Mouse (Mus musculus): ENCODE data around the gene Vsir.

Vsir gene

DNA sequence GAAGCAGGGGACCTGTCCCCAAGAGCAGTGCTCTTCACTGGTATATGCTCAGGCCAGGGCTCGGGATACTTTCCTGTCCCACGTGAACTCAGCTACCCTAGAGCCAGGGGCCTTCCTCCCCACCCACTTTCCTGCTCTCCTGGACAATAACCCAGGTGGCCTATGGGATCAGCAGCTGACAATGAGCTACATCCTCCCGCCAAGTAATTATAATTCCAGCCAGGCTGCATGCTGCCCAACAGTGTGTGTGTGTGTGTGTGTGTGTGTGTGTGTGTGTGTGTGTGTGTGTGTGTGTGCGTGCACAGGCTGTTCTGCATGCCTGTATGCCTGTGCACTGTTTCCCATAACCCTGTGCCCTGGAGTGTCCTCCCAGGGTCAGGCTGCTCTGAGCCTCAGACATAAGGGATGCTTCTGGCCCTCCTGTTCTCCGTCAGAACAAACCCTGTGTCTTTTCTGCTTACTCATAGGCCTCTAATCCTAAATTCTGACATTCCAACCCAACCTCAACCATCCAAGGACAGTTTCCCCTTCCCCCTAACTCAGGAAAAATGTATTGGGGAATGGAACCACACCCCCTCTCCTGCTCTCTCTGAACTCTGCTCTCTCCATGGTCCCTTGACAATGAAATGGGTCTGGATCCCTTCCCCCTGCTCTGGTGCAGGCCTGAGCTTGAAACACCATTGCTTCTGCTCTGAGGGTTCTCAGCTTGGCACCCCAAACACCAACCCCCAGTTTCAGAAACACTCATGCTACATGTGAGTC is 6.8 kb downstream of the Vsir start:
- no peak for DNase-seq (ENCODE audit: low read depth, low spot score)

DNA sequence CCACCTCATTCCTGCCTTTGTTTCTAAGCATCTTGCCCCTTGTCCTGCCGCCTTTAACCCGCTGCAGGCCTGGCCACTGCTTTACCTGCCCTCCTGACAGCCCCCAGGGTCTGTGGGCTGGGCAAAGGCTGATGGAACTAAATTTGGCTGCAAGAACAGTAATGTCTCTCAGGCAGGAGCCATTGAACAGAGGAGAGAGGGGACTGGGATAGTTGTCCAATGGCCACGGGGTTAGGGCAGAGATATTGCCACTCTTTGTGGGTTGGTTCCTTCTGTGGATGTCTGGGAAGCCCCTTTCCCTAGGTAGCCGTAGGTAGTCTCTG is 7.3 kb downstream of the Vsir start:
- DNase-seq (ENCODE audit: low read depth, low spot score), result no peak

- no peak for DNase-seq (ENCODE audit: low read depth, low spot score)
Measured at GRCm38 (mm10) chr10:60354881-60355677, 8.4 kb downstream of the Vsir start.

DNA sequence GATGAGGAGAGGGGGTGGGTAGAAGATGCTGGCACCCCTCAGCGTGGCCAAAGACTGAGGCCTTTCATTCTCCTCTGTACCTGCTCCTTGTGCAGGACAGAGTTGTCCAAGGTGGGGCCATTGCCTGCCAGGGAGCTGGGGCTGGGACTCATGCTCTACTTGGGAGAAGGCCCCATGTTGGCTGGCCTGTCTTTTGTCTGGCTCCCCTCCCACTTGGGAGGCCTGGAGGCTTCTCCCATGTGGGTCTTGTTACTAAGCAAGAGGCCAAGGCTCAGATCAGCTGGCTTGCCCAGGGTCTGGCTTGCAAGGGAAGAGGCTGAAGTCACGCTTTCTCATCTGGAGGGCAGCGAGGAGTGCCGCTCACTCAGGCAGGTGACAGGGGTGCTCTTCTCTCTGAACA is 10.8 kb downstream of the Vsir start:
- DNase-seq (ENCODE audit: low read depth, low spot score), result no peak

- no peak for DNase-seq (ENCODE audit: low read depth, low spot score)
Measured at GRCm38 (mm10) chr10:60357901-60358300, 11.2 kb downstream of the Vsir start.

DNA sequence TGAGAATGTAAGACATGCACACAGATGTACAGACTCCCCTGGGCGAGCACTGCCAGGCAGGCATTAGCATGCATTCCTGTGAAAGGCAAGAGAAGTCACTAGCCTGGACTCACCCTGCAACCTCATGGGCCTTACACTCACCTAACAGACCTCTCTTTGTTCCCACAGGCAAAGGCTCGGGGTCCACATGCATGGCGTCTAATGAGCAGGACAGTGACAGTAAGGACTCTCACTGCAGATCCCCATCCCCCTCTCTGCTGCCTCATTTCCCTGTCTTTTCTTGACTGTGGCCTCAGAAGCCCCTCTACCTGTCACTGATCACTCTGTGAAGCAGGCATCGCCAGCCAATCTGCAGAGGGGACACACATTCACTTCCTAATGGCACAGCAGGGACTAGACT is 12.1 kb downstream of the Vsir start:
- DNase-seq (ENCODE audit: low read depth, low spot score), result no peak

DNA sequence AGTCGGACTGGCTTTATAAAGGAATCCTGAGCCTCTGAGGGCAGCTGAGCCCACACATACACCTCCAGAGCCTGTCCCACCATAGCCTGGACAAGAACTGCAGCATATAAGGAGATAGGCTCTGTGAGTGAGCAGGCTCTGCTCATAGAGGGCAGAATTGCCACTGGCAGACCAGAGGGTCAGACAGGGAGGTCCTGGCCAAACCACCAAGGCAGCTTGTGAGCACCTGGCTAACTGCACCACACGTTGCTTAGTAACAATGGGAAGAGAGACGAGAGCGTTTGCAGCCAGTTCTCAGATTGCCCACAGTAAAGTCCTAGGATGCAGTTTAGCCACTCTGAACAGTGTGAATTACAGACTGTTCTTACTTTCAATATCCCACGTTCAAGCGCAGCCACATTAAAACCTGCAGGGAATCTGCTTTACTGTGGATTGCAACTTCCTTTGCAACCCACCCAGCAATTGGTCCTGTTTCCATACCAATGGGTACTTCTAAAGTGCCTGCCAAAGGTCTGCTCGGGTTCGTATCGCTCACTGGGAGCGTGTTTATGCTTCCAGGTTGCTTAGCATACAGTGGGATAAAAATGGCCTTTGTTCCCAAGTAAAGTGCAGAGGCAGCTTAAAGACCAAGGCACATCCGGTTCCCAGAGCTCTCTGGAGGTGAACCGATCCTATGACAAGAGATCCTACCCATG is 15.1 kb downstream of the Vsir start:
- DNase-seq (ENCODE audit: low read depth, low spot score), result no peak

DNA sequence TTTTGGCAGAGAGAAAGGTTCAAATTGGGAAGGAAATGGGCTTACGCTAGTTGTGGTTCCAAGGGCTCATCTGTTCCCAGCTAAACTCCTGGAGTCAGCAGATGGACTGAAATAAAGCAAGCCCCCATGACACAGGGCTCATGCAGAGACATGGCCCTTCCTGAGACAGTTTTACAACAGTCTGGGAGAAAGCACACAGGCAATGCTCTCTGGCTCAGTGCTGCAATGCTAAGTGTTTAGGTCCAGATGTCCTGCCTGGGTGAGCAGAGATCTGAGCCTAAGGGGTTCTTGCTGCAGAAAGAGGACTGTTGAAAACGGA is 15.6 kb downstream of the Vsir start:
- DNase-seq (ENCODE audit: low read depth, low spot score), result no peak

DNA sequence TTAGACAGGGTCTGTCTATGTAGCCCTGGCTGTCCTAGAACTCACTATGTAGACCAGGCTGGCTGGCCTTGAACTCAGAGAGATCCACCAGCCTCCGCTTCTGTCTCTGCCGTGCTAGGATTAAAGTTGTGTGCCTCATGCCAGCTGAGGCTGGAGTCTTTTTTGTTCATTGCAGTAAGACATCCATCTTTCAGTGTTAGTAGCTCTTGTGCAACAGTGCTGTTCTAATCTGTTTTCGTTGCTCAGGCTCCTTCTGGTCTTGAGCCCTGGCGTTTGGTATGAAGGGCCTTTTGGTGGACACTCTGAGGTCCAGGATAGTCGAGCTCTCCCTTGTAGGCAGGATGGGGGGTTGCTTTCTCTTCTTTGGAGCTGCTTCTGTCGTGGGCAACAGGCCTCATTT is 16.8 kb downstream of the Vsir start:
- no peak for DNase-seq (ENCODE audit: low read depth, low spot score)

GRCm38 (mm10) chr10:60367145-60367544 is 20.5 kb downstream of the Vsir start:
- DNase-seq (ENCODE audit: low read depth, low spot score), result no peak

- DNase-seq (ENCODE audit: low read depth, low spot score), result no peak
Measured at GRCm38 (mm10) chr10:60367904-60368303, 21.3 kb downstream of the Vsir start.

DNA sequence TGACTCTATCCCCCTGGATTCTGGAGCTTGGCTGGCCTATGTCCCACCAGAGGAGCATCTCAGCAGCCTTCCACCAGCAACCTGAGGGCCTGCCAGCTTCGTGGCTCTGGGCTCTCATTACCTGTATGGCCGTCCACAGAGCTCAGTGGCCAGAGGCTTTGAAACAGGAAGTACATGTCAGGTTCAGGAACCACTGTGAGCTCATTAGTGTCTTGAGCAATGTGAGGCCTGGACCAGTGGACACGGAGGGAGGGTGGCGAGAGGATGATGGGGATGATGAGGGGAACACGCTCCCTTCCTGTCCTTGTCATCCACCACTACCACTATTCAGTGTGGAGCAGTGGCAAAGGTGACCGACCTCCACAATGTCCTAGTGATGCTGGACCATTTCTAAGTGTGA is 22.8 kb downstream of the Vsir start:
- DNase-seq (ENCODE audit: low read depth, low spot score), result no peak

DNA sequence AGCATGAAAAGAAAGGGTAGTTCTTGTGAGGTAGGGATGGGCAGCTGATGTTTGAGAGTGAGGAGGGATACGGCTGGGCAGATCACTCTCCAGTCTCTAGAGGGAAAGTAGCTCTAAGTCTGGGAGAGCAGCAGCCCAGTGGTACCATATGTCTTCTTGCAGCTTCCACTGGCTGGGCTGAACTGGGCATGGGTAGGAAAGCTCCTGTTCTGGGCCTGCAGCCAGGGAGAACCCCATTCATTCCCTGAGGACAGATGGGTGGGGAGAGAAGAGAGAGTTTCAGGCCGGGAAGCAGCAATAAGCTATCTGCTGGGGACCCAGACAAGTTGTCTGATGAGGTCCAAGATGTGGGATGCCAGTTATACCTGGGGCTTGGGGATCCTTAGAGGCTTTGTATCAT is 23.4 kb downstream of the Vsir start:
- DNase-seq (ENCODE audit: low read depth, low spot score), result no peak

GRCm38 (mm10) chr10:60370601-60371061 is 24.0 kb downstream of the Vsir start:
- DNase-seq (ENCODE audit: low read depth, low spot score), result no peak

DNA sequence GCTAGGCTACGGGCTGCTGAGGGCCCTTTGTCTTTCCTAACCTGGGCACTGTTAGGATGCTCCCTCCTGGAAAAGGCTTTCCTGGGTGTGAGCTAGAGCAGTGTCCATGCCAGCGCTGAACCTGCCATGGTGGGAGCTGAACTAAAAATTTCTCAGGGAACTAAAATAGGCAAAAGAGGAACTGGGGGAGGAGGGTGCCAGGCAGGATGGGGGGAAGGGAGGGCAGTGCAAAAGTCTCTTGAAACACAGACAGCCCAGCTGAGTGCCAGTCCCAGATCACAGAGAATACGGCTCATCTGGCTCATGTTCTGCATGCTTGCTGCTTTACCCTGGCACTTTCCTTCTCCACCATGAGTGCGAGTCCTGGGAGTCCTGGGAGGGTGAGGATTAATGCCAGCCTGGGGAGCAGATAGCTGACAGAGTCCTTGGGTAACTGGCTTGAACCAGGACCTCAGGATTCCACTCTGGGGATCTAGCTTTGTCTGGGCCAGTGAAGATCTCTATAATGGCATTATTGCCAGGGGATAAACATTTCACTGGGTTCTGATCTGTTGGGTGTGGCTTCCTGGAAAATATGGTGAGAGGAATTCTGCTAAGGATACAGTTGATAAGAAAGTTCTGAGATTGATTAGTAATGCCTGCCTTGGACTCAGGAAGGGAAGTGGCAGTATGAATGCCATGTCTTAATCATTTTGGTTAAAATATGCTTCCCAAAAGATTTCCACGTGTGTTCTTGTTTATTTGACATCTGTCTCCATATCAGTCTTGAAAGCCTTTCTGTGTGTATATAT is 25.1 kb downstream of the Vsir start:
- no peak for DNase-seq (ENCODE audit: low read depth, low spot score)

DNA sequence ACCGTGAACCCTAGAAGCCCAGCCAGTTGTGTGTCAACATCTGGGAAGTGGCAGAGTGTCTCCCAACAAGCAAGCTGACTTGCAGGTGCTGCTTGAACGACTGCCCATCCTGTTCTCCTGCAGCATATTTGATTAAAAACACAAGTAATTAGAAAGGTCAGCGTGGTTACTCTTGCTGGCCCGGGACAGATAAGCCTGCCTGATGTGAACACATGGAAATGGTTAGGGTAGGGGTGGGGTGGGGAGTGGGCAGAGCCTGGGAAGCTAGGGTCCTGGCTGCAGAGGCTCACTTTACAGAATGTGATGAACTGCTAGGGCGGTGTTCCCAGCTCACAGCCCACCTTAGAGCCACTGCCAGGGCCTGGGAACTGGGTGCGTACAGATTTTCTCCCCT is 26.9 kb downstream of the Vsir start:
- no peak for DNase-seq (ENCODE audit: low read depth, low spot score)

- no peak for DNase-seq (ENCODE audit: low read depth, low spot score)
Measured at GRCm38 (mm10) chr10:60373937-60374578, 27.4 kb downstream of the Vsir start.

DNA sequence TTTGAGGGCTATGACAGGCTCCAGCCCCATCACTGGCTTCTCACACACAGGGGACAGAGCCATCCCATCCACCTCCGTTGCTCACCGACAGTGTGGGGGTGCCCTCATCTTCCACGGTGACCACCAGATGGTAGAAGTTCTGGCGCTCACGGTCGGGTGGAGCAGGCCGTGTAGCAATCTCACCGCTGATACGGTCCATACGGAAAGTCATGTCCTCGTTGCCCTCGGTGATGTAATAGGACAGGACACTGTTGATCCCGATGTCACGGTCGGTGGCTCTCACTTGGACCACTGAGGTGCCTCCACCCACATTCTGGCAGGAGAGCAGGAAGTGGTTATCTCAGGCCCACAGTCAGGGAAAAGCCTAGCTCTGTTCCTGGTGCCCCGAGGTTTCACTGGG is 30.1 kb downstream of the Vsir start:
- no peak for DNase-seq (ENCODE audit: low read depth, low spot score)

- DNase-seq (ENCODE audit: low read depth, low spot score), result no peak
Measured at GRCm38 (mm10) chr10:60379419-60379957, 32.8 kb downstream of the Vsir start.

- no peak for DNase-seq (ENCODE audit: low read depth, low spot score)
Measured at GRCm38 (mm10) chr10:60380229-60380628, 33.6 kb downstream of the Vsir start.

Data from R1 (cell line).